Mouse (Mus musculus) C2C12 (cell line): ENCODE results near the gene Utrn. TPM values are rescaled to one million over a fixed set of nuclear protein-coding genes. Genes with fewer than 3 reads are reported as not detected.

ENCODE experiments used
- H3K27me3 ChIP-seq: one replicate; pipeline ENCODE4 v1.6.1; 2011; ENCODE audit not compliant: control insufficient read depth, insufficient read depth, insufficient read length
- H3K36me3 ChIP-seq: one replicate; pipeline ENCODE4 v1.6.1; 2011; ENCODE audit not compliant: control insufficient read depth, insufficient read depth
- H3K4me3 ChIP-seq: one replicate; pipeline ENCODE4 v1.5.1; 2011; ENCODE audit warnings: mild to moderate bottlenecking, control low read depth; ENCODE audit not compliant: poor library complexity, insufficient read depth, severe bottlenecking
- H3K79me2 ChIP-seq: one replicate; pipeline ENCODE4 v1.6.1; 2011; ENCODE audit not compliant: control insufficient read depth, insufficient read depth
- H3K79me3 ChIP-seq: one replicate; pipeline ENCODE4 v1.6.1; 2011; ENCODE audit warnings: low read depth, control low read depth
- H3ac ChIP-seq: one replicate; pipeline ENCODE3; 2011; ENCODE audit warnings: low read depth; ENCODE audit not compliant: control insufficient read depth, insufficient read length
- CEBPB ChIP-seq: IDR thresholded peaks from one replicate; pipeline ENCODE4 v1.6.1; 2011; ENCODE audit warnings: low read depth, mild to moderate bottlenecking, control low read depth, moderate library complexity
- CTCF ChIP-seq: IDR thresholded peaks from one replicate; pipeline ENCODE4 v1.5.1; 2011; ENCODE audit not compliant: control insufficient read depth, insufficient read depth, insufficient read length
- FOSL1 ChIP-seq: IDR thresholded peaks from one replicate; pipeline ENCODE4 v1.8.0; 2011; ENCODE audit warnings: mild to moderate bottlenecking, low read length; ENCODE audit not compliant: poor library complexity, insufficient read depth, severe bottlenecking
- MAX ChIP-seq: IDR thresholded peaks from one replicate; pipeline ENCODE4 v1.6.1; 2011; ENCODE audit warnings: mild to moderate bottlenecking, control low read depth
- MYOD1 ChIP-seq: IDR thresholded peaks from one replicate; pipeline ENCODE4 v1.6.1; 2011; ENCODE audit warnings: low read depth; ENCODE audit not compliant: control insufficient read depth, insufficient read length
- MYOG ChIP-seq: IDR thresholded peaks from one replicate; pipeline ENCODE4 v1.6.1; 2011; ENCODE audit not compliant: control insufficient read depth, insufficient read length; ENCODE audit errors: extremely low read depth
- USF1 ChIP-seq: IDR thresholded peaks from one replicate; pipeline ENCODE4 v1.6.1; 2011; ENCODE audit warnings: low read depth, mild to moderate bottlenecking, control low read depth, moderate library complexity
- long read RNA-seq, 2 experiments: library from polyadenylated mRNA; unstranded; transcript quantifications; one replicate each; pipeline ENCODE4 v2.0.0; 2019 to 2020
- polyA plus RNA-seq: library from polyadenylated mRNA; unstranded; fragments of >200 nt; fragmentation: generic; extraction: Trizol; gene quantifications from one replicate; pipeline ENCODE4 v1.2.1, GENCODE M21; 2012; ENCODE audit warnings: missing spikeins

The Utrn gene
- polyA plus RNA-seq = 10.5 TPM
- long read RNA-seq, experiment 1, partial matches to known transcripts = 9 of 16 reads
- long read RNA-seq, experiment 1, other reads (novel, unspliced or antisense) = 5 of 16 reads
- long read RNA-seq, experiment 2, transcript Utrn-212 (18 exons, 2,468 nt) = major isoform, 35 of 134 reads
- long read RNA-seq, experiment 2, partial matches to known transcripts = 85 of 134 reads
- long read RNA-seq, experiment 2, other reads (novel, unspliced or antisense) = 13 of 134 reads

- Histone ChIP-seq H3K4me3 (peak within 1 kb of the TSS; percentile 70), H3ac (peak within 1 kb of the TSS; percentile 77), H3K79me3 (peaks cover 35% of the 10 kb centered on the region), H3K27me3 (no peaks in the 10 kb centered on the region), H3K36me3 (peaks cover 9% of the 10 kb centered on the region), H3K79me2 (peaks cover 37% of the 10 kb centered on the region)
- TF ChIP-seq MAX (peak; percentile 8), FOSL1 (no peak), CTCF (no peak), MYOD1 (no peak), USF1 (peak; percentile 70), MYOG (no peak), CEBPB (no peak)
Observed at GRCm38 (mm10) chr10:12869029-12869671, at the start of gene Utrn. Gene Utrn, minus strand, starts transcription at chr10:12869365.

- Histone ChIP-seq H3K79me2 (no peaks in the 10 kb centered on the region), H3K36me3 (no peaks in the 10 kb centered on the region), H3K27me3 (no peaks in the 10 kb centered on the region), H3K79me3 (no peaks in the 10 kb centered on the region), H3K4me3 (no peak overlapping the region), H3ac (no peak overlapping the region)
- no peak for TF ChIP-seq MAX
Observed at GRCm38 (mm10) chr10:12917626-12918025, 48.5 kb upstream of the Utrn start.

GRCm38 (mm10) chr10:12916376-12916775 is 47.2 kb upstream of the Utrn start:
- no peak overlapping the region for H3K4me3 ChIP-seq
- no peaks in the 10 kb centered on the region for H3K27me3 ChIP-seq
- H3K79me3 ChIP-seq = no peaks in the 10 kb centered on the region
- no peaks in the 10 kb centered on the region for H3K79me2 ChIP-seq
- no peaks in the 10 kb centered on the region for H3K36me3 ChIP-seq
- H3ac ChIP-seq = no peak overlapping the region
- TF ChIP-seq FOSL1 = no peak
- TF ChIP-seq CTCF = no peak
- no peak for TF ChIP-seq MYOG
- no peak for TF ChIP-seq MAX
- no peak for TF ChIP-seq USF1
- no peak for TF ChIP-seq MYOD1

GRCm38 (mm10) chr10:12915826-12916225 is 46.7 kb upstream of the Utrn start:
- Histone ChIP-seq H3K79me3 (no peaks in the 10 kb centered on the region), H3K79me2 (no peaks in the 10 kb centered on the region), H3K27me3 (no peaks in the 10 kb centered on the region), H3ac (no peak overlapping the region), H3K36me3 (no peaks in the 10 kb centered on the region), H3K4me3 (no peak overlapping the region)
- no peak for TF ChIP-seq MYOD1
- TF ChIP-seq MAX = no peak
- TF ChIP-seq USF1 = no peak
- no peak for TF ChIP-seq CTCF
- TF ChIP-seq FOSL1 = no peak
- TF ChIP-seq CEBPB = no peak
- no peak for TF ChIP-seq MYOG

GRCm38 (mm10) chr10:12914203-12914602 is 45.0 kb upstream of the Utrn start:
- Histone ChIP-seq H3K79me2 (no peaks in the 10 kb centered on the region), H3K4me3 (no peak overlapping the region), H3K27me3 (no peaks in the 10 kb centered on the region), H3ac (no peak overlapping the region), H3K79me3 (no peaks in the 10 kb centered on the region), H3K36me3 (no peaks in the 10 kb centered on the region)
- no peak for TF ChIP-seq MYOG

- Histone ChIP-seq H3K27me3 (no peaks in the 10 kb centered on the region), H3ac (peak overlapping the region; percentile 72), H3K4me3 (no peak overlapping the region), H3K79me3 (no peaks in the 10 kb centered on the region), H3K36me3 (no peaks in the 10 kb centered on the region), H3K79me2 (no peaks in the 10 kb centered on the region)
- TF ChIP-seq CEBPB (peak; percentile 52), USF1 (no peak), FOSL1 (no peak), MAX (peak; percentile 52), MYOD1 (peak; percentile 95), CTCF (no peak), MYOG (no peak)
Observed at GRCm38 (mm10) chr10:12911981-12912530, 42.9 kb upstream of the Utrn start.
